Mouse (Mus musculus) intestine, embryonic 14.5 days (tissue): Measurements from ENCODE around the gene Ttc30a1. TPM values are rescaled to one million over a fixed set of nuclear protein-coding genes. Genes with fewer than 3 reads are reported as not detected.

Source experiments
- ATAC-seq: fragments of 200-750 bp; cut with Nextera tagmentation; replicated peaks from 2 replicates; pipeline ENCODE4 v1.8.0; 2017; ENCODE audit warnings: low read depth, moderate number of reproducible peaks, moderate TSS enrichment, moderate library complexity; ENCODE audit not compliant: low FRiP score, low TSS enrichment
- DNase-seq: peaks from one replicate; pipeline ENCODE4 v3.0.0-alpha.2; 2018; ENCODE audit warnings: low spot score
- H3K27ac ChIP-seq: fragments of 300-500 bp; sonication (generic); 2 replicates; pipeline ENCODE4 v1.5.1; 2014; ENCODE audit warnings: low read depth, mild to moderate bottlenecking, control low read depth
- H3K27me3 ChIP-seq: fragments of 300-500 bp; sonication (generic); replicated peaks from 2 replicates; pipeline ENCODE4 v1.6.1; 2014; ENCODE audit warnings: low read length, control low read depth; ENCODE audit not compliant: control insufficient read depth, insufficient read depth
- H3K36me3 ChIP-seq: fragments of 300-500 bp; sonication (generic); 2 replicates; pipeline ENCODE4 v1.6.1; 2014; ENCODE audit warnings: low read length, control low read depth; ENCODE audit not compliant: control insufficient read depth, insufficient read depth
- H3K4me1 ChIP-seq: fragments of 300-500 bp; sonication (generic); replicated peaks from 2 replicates; pipeline ENCODE4 v1.6.1; 2014; ENCODE audit warnings: low read length, control low read depth, mixed read lengths; ENCODE audit not compliant: control insufficient read depth, insufficient read depth
- H3K4me2 ChIP-seq: fragments of 300-500 bp; sonication (generic); 2 replicates; pipeline ENCODE4 v1.6.1; 2014; ENCODE audit warnings: low read length
- H3K4me3 ChIP-seq: fragments of 300-500 bp; sonication (generic); 2 replicates; pipeline ENCODE4 v1.5.1; 2014; ENCODE audit warnings: low read depth, low read length, control low read depth, mixed read lengths
- H3K9ac ChIP-seq: fragments of 300-500 bp; sonication (generic); 2 replicates; pipeline ENCODE4 v1.6.1; 2014; ENCODE audit warnings: mild to moderate bottlenecking, low read length
- H3K9me3 ChIP-seq: fragments of 300-500 bp; sonication (generic); 2 replicates; pipeline ENCODE4 v1.6.1; 2016; ENCODE audit warnings: low read length, control low read depth; ENCODE audit not compliant: control insufficient read depth
- WGBS: fragments of 180-500 bp; shearing (Covaris S2); extraction: QIAGEN DNeasy Blood & Tissue Kit; methylation state at CpG from one replicate; pipeline ENCODE4 v1.1.7; 2014; 5-methylcytosine and 5-hydroxymethylcytosine counted together
- polyA plus RNA-seq: library from polyadenylated mRNA; unstranded; fragments of >200 nt; fragmentation: Nextera tagmentation; extraction: Ambion mirVana; gene quantifications from 2 replicates; pipeline ENCODE4 v1.2.1, GENCODE M21; 2014

Gene Ttc30a1
- polyA plus RNA-seq, 1 experiment from 2014 or later: 6.5 TPM

DNA sequence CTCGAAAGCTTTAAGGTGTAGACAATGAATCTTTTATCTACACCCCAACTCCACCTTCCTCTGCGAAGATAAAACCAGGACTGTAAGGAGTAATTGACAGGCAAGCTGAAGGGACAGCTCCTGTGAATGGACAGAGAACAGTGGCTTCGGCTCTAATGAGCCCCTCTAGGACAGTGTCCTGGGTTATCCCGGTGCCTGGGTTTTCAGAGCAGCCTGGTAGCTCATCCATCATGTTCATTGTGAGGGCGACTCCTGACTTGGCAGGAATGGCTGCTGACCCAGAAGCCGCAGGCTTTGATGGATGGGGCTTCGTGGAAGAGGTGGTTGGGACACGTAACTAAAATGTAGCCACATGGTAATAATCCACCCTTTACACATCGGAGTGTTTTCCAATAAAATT, 21.1 kb upstream of the Ttc30a1 start:
- Histone ChIP-seq H3K9ac (no peak overlapping the region), H3K9me3 (no peaks in the 10 kb centered on the region), H3K4me3 (no peak overlapping the region), H3K27ac (no peak overlapping the region), H3K27me3 (no peaks in the 10 kb centered on the region), H3K4me2 (no peak overlapping the region), H3K4me1 (peaks cover 6% of the 10 kb centered on the region; the same call in 1 of the 2 replicates), H3K36me3 (no peaks in the 10 kb centered on the region)
- WGBS: 50% methylated on average over 9 of the region's 9 CpGs
- DNase-seq (no peak), ATAC-seq (no peak)

DNA sequence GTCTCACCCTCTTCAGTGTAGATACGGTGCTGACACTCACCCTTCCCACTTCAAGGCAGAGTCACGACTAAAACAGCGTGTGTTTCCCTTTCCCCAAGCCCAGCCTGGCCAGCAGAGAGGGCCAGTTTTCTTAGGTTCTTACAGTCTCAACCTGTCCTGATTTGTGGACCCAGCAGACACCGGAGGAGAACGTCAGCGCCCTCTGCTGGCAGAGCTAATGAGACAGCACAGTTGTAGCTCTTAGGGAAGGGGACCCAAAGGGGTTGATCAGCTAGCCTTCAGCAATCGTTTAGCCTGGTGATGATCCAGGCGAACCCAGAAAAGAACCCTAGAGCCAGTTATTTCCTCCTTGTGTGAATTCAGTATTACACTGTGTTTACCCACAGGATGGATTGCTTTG, 19.6 kb upstream of the Ttc30a1 start:
- no peak overlapping the region for H3K4me2 ChIP-seq
- no peaks in the 10 kb centered on the region for H3K9me3 ChIP-seq

DNA sequence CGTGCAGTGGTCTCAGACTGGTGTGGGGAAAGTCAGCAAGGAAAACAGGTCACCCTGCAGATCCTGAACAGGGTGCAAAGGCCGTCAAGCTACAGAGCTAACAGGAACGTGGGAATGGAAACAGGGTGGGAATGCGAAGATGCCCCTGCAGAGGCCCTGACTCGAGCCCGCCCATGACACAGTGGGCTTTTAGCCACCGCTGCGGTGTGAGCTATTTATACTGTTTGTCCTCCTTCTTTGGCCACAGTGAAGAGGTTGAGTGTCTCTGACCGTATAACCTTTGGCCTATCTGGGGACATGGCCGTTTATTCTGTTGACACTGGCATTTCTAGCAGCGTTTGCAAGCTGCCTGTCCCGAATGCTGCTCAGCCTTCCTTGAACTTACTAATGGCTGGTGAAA, 17.9 kb upstream of the Ttc30a1 start:
- Histone ChIP-seq H3K36me3 (no peaks in the 10 kb centered on the region), H3K27ac (no peak overlapping the region; the same call in 1 of the 2 replicates), H3K4me2 (no peak overlapping the region), H3K4me3 (no peak overlapping the region), H3K9me3 (no peaks in the 10 kb centered on the region), H3K9ac (no peak overlapping the region), H3K4me1 (peaks cover 6% of the 10 kb centered on the region; the same call in 1 of the 2 replicates), H3K27me3 (no peaks in the 10 kb centered on the region)
- WGBS: 34% methylated on average over 12 of the region's 12 CpGs
- ATAC-seq: no peak
- no peak for DNase-seq

More for the DNA sequence above, 19.6 kb upstream of the Ttc30a1 start:
- Histone ChIP-seq H3K4me1 (peaks cover 6% of the 10 kb centered on the region; the same call in 1 of the 2 replicates), H3K4me3 (no peak overlapping the region), H3K36me3 (no peaks in the 10 kb centered on the region), H3K9ac (no peak overlapping the region), H3K27ac (no peak overlapping the region), H3K27me3 (no peaks in the 10 kb centered on the region)
- WGBS: 45% methylated on average over 8 of the region's 8 CpGs
- ATAC-seq: no peak
- peak; percentile 64 for DNase-seq

DNA sequence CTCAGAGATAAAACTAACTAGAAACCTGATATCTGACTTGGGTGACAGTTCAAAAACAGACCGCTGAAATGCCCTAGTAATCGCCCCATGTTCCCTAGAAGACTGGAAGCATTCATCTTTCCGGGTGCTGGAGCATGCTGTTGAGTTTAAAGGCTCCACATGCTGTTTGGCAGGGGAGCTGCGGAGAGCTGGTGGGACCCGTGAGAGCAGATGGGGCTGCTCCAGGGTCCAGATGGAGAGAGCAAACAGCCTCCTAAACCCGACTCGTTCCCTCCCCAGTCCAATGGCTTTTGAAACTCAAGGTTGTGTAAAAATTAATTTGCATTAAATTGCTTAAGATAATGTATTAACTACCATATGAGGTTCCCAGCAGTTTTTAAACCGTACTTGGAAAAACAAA, 16.9 kb upstream of the Ttc30a1 start:
- no peak overlapping the region for H3K4me2 ChIP-seq
- DNase-seq (no peak), ATAC-seq (no peak)

DNA sequence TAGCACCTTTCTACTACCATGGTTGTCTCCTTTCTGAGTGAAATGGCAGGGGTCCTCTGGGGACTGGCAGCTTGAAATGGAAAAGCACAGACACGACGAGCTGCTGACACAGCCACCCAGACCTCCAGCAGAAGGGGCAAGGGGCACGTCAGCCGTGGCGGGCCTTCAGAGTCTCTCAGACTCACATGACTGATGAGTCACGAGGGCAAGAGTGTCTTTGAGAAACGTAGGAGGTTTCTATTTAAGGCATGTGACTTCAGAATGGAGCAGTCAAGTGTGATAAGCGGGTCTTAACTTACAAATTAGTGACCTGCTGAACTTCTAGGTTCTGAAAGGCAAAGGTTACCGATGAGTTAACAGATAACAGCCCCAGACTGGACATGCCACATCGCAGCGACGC, 16.0 kb upstream of the Ttc30a1 start:
- Histone ChIP-seq H3K27ac (peak overlapping the region; percentile 39; the same call in 1 of the 2 replicates), H3K9me3 (no peaks in the 10 kb centered on the region)

More for the DNA sequence above, 16.9 kb upstream of the Ttc30a1 start:
- H3K9me3 ChIP-seq: no peaks in the 10 kb centered on the region
- no peaks in the 10 kb centered on the region for H3K27me3 ChIP-seq
- H3K4me1 ChIP-seq: peaks cover 6% of the 10 kb centered on the region; the same call in 1 of the 2 replicates
- WGBS: 16% methylated on average over 8 of the region's 8 CpGs
- no peak overlapping the region for H3K9ac ChIP-seq
- H3K27ac ChIP-seq: peak overlapping the region; percentile 39; the same call in 1 of the 2 replicates
- no peak overlapping the region for H3K4me3 ChIP-seq
- H3K36me3 ChIP-seq: no peaks in the 10 kb centered on the region

DNA sequence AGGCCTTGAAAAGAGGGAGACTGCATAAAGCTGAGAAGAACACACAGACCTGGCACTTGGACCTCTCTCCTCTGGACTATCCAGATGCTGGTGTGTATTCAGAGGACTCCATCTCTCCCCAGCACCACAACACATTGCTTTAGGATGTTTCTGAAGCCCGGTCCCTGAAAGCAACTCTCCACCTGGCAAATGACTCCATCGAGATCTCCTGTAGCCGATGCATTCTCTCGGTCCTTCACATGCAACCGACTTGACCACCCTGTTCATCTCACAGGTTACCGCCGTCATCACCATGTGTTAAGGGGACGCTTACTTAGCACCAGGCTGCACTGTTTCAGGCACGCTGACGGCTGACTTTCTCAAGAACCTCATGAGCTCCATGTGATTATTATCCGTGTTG, 13.1 kb upstream of the Ttc30a1 start:
- no peak overlapping the region for H3K4me3 ChIP-seq
- no peak overlapping the region for H3K4me2 ChIP-seq
- no peak overlapping the region for H3K27ac ChIP-seq
- WGBS: 92% methylated on average over 11 of the region's 11 CpGs
- peaks cover 20% of the 10 kb centered on the region for H3K4me1 ChIP-seq
- no peaks in the 10 kb centered on the region for H3K27me3 ChIP-seq
- no peaks in the 10 kb centered on the region for H3K36me3 ChIP-seq
- no peaks in the 10 kb centered on the region for H3K9me3 ChIP-seq
- no peak overlapping the region for H3K9ac ChIP-seq
- ATAC-seq: no peak
- no peak for DNase-seq

More for the DNA sequence above, 16.0 kb upstream of the Ttc30a1 start:
- 51% methylated on average over 12 of the region's 12 CpGs for WGBS
- Histone ChIP-seq H3K27me3 (no peaks in the 10 kb centered on the region), H3K36me3 (no peaks in the 10 kb centered on the region), H3K4me1 (peaks cover 6% of the 10 kb centered on the region; the same call in 1 of the 2 replicates), H3K9ac (no peak overlapping the region), H3K4me3 (no peak overlapping the region), H3K4me2 (no peak overlapping the region)
- DNase-seq (no peak), ATAC-seq (no peak)

DNA sequence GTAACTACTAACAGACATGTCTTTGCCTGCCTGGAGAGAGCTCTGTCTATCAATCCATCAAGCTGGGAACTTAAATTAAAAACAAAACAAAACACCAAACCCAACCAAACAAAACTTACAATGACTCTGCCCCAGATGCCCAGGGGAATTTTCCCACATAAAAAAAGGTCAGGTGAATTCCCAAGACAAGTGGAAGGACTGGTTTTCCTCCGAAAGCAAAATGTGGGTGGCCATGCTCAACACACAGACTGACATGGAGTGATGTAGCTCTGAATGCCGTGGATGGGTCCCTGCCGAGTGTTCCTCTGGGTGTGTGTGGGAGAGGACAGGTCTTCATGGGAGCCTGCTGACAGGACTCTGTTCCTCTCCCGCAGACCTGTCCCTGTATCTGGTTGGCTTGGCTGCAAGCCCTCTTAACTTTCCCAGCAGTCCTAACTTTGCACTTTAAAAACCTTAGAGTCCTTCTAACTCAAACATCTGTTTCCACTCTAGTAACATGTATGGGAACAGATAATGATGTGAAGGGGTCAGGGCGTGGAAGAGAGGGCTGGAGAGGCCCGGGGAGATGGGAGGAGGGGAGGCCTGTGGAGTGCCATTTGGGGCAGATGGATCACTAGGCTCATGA, 9.9 kb upstream of the Ttc30a1 start:
- DNase-seq (no peak), ATAC-seq (peak; percentile 62; the same call in 1 of the 2 replicates)
- no peaks in the 10 kb centered on the region for H3K9me3 ChIP-seq
- no peak overlapping the region for H3K27ac ChIP-seq
- no peak overlapping the region for H3K4me2 ChIP-seq
- no peaks in the 10 kb centered on the region for H3K27me3 ChIP-seq
- no peak overlapping the region for H3K4me3 ChIP-seq
- no peak overlapping the region for H3K9ac ChIP-seq
- H3K36me3 ChIP-seq: no peaks in the 10 kb centered on the region
- WGBS: 24% methylated on average over 6 of the region's 6 CpGs
- H3K4me1 ChIP-seq: peaks cover 36% of the 10 kb centered on the region

DNA sequence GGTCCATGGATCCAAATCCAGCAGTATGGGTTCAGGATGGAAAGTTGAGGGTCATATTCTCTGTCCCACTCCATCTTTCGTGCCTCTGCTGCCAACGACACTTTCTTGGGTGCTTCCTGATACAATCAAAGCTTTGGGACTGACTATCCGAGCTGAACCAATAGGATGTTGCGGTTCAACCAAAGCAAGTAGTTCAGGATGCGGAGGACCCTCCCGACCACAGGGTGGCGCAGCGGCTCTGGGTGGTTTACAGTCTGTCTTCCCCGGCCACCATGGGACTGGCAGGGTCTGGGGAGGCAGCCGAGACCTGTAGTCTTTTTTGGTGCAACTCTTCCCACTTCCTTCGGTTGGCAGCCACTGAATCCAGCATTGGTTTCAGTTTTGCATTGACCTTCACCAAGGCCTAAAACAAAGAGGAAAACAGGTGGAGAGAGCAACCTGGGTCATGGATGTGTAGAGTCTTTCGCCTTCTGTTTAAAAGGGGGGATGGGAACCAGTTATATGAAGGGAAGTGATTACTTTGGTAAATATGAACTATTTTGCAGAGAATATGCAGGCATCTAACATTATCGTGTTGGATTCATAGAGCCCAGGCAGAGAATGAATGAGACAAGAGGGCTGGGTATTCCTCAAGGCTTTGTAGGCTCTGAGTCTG, 9.2 kb upstream of the Ttc30a1 start:
- 55% methylated on average over 13 of the region's 13 CpGs for WGBS

More for the DNA sequence above, 9.2 kb upstream of the Ttc30a1 start:
- Histone ChIP-seq H3K9me3 (no peaks in the 10 kb centered on the region), H3K4me1 (peaks cover 36% of the 10 kb centered on the region), H3K27ac (no peak overlapping the region), H3K4me2 (no peak overlapping the region), H3K4me3 (no peak overlapping the region), H3K36me3 (no peaks in the 10 kb centered on the region), H3K9ac (no peak overlapping the region), H3K27me3 (no peaks in the 10 kb centered on the region)
- ATAC-seq (no peak), DNase-seq (peak; percentile 65)
